Mouse (Mus musculus): Measurements from ENCODE around the gene Ccdc38. TPM values are rescaled to one million over a fixed set of nuclear protein-coding genes. Genes with fewer than 3 reads are reported as not detected.

Ccdc38 gene
- polyA plus RNA-seq, 1 experiment: not detected

DNA sequence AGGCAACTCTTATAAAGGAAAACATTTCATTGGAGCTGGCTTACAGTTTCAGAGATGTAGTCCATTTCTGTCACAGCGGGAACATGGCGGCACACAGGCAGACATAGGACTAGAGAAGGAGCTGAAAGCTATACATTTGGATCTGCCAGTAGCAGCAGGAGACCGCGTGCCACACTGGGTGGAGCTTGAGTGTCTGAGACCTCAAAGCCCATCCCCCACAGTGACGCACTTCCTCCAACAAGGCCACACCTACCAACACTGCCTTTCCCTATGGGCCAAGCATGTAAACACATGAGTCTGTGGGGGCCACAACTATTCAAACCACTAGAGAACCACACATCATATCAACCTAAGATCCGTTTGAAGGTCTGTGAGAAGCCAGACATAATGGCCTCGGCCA lies 68.8 kb downstream of the Ccdc38 start:
- no peak for DNase-seq (ENCODE audit: low spot score)

DNA sequence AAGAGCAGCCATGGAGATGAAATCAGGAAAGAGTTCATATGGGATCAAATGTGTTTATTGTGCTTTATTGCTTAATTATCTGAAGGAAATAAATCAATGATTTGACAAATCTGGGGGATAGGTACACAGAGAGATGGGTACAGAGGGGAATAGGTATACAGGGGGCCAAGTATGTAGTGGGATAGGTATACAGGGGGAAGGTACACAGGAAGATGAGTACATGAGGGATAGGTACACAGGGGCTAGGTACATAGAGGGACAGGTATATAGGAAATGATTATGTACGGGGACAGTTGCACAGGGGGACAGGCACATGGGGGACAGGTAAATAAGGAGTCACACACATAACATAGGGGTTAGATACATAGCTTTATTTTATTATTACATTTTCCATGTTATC lies 70.5 kb downstream of the Ccdc38 start:
- DNase-seq (ENCODE audit: low spot score): no peak

DNA sequence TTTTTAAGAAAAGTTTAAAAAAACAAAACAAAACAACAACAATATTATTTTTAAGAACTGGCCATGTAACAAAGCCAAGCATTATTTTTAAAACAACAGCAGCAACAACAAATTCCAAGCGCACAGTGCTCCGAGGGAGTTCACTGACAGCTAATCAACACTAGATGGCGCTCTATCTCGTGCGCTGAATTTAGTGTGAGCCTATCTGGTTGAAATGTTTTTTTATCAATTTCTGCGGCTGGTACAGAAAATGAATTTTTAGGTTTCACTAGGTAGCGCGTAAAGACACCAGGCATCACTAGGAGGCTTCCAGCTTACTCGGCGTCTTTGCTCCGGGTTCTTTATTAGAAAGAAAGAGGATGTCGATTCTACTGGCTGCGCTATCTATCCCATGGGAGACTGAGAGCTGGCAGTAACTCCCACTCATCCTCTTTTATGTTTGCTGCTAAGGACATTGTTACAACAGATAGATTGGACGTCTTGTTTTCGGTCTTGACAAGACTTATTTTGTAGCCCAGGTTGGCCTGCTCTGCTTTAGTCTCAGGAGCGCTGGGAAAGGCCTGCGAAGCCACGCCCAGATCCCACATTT lies 71.1 kb downstream of the Ccdc38 start:
- no peak for DNase-seq (ENCODE audit: low spot score)

DNA sequence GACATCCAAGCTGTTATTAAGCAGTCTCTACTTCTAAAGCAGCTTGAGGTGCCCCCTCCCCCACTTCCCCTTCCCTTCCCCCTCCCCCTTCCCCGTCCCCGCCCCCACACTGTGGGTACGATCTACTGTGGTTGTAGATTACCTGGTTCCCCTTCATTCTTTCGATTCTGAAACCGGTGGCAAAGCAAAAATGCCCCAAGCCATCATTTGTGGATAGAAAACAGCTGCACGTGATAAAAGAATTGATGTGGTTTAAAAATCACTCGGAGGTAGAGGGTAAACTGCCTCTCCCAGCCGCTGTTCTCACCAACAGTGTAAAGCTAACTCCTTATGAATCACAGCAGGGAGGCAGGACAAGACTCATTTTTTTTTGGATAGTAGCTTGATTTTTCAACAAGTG lies 74.4 kb downstream of the Ccdc38 start:
- no peak for DNase-seq (ENCODE audit: low spot score)

DNA sequence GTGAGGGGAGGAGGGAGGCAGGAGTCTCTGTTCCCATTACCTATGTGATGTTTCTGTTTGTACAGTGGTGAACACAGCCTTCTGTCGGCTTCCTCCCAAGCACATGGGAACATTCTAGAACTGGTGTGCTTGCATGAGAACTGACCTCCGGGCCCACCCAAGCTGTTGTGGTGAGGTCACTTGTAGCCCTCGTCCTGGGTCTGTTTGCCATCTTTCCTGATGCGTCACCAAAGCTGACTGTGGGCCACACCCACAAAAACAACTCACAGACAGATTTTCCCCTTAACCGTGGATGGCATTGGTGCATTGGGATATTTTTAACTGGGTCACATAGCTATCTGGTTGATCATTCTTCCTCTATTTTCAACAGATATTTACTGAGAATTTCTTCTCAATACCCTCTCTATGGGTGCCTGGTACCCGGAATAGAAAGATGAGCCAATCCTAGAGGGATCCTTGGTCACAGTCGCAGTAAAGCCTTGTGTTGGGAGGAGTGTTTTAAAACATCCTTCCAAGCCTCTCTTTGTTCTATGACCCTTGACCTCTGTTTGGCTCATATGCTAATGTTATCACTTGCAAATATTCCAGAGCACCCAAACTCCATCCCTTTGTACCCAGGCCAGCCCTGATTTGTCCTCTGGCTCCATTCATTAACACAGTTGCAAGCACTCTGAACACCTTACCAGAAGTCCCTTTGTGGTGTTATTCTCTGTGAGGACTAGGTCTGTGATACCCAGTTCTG lies 80.2 kb downstream of the Ccdc38 start:
- no peak for DNase-seq (ENCODE audit: low spot score)

DNA sequence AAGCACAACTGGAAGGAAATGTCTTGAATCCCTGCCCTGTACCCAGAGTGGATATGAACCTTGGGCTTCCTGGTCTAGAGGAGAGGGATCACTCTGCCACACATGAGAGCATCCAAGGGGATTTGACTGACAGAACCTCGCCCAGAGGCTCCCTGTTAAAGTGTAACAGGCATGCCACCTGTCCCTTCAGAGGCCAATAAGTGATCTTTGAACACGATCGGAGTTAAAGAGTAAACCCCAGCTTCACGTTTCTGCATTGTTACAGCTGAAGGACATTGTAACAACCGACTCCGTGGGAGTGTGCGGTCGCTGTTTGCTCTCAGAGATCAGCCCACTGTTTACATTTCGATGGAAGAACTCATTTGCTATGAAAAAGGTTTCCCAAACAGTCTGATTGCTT lies 83.3 kb downstream of the Ccdc38 start:
- DNase-seq (ENCODE audit: low spot score): no peak

DNA sequence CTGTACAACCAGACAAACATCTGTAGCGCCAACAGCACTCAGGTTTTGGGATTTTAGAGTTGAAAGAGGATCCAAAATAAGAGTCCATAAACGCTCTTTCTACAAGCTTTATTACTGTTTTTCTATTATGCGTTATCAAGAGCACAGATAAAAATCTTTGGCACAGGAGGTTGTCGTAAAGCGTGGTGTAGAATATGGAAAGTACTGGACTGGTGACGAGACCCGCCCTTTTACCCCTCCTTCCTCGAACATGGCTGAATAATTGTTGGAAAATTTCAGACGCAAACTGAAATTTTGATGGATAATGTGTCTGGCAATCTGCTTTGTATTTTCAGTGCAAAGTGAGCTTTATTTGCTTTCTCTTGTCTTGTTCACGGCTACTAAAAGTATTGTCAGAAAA lies 83.7 kb downstream of the Ccdc38 start:
- no peak for DNase-seq (ENCODE audit: low spot score)

DNA sequence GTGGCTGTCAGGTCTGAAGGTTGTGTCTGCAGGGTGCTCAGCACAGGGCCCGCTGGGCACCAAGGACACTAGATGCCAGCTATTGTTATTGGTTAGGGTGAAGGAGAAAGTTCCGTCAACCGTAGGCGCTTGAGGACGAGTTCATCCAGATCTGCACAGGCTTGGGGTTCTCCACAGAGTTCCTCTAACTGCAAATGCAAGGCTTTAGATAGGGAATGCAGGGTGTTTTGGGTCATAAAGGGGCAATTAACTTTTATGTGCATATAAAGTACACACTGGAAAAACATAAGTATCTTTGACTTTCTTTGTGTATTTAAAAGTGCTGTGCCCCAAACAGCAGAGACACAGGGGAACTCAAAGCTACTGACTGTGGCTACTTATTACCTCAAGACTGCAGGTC lies 89.9 kb downstream of the Ccdc38 start:
- no peak for DNase-seq (ENCODE audit: low spot score)

DNA sequence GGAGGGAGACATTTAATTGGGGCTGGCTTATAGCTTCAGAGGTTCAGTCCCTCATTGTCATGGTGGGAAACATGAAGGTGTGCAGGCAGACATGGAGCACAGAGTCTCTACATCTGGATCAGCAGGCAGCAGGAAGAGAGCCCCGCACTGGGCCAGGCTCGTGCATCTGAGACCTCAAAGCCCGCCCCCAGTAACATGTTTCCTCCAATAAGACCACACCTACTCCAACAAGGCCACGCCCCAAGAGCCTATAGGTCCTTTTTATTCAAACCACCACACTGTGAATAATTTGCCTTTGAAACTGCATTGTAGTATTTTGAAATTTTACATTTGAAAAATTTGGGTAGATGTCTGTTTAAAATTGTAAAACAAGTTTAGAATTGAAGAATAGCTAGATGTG lies 91.7 kb downstream of the Ccdc38 start:
- DNase-seq (ENCODE audit: low spot score): no peak

DNA sequence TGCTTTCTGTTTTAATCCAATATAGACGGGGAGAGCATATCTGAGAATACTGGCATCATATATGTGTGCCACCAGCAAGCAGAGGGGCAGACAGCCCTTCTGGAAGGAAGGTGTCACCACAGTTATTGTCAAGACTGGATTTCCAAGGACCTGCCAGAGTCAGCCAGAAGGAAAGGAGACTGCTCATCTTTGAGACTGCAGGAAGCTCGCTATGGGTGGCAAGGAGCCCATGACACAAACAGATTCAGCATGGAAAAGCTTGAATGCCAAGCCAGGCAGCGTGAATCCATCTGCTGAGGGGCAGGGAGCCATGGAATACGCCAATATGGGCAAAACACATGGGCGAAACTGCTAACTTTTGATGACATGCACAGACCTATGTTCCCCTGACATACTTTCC lies 93.1 kb downstream of the Ccdc38 start:
- no peak for DNase-seq (ENCODE audit: low spot score)

Other genes starting within 250 kb of the Ccdc38 start
- gene Elk3, start 229.5 kb upstream of the Ccdc38 start, polyA plus RNA-seq (2012; rRNA removed): 21.6 and 22.7 TPM in 2 replicates
- gene Lta4h, start 87.2 kb upstream of the Ccdc38 start, polyA plus RNA-seq (2012; rRNA removed): 78.4 and 82.2 TPM in 2 replicates
- 0.08 and 0.10 TPM in 2 replicates for gene Hal, start 51.9 kb upstream of the Ccdc38 start, polyA plus RNA-seq (2012; rRNA removed)
- 0.67 and 0.83 TPM in 2 replicates for gene Amdhd1, start 599 bp upstream of the Ccdc38 start, polyA plus RNA-seq (2012; rRNA removed)
- gene Snrpf, start 49.1 kb downstream of the Ccdc38 start, polyA plus RNA-seq (2012; rRNA removed): 54.3 and 64.8 TPM in 2 replicates
- 7.8 and 11.2 TPM in 2 replicates for gene Ntn4, start 100.0 kb downstream of the Ccdc38 start, polyA plus RNA-seq (2012; rRNA removed)